Mouse (Mus musculus): ENCODE data around the gene Tenm4. TPM values are rescaled to one million over a fixed set of nuclear protein-coding genes. Genes with fewer than 3 reads are reported as not detected.

The Tenm4 gene
- total RNA-seq, 1 experiment = 38.9 TPM

DNA sequence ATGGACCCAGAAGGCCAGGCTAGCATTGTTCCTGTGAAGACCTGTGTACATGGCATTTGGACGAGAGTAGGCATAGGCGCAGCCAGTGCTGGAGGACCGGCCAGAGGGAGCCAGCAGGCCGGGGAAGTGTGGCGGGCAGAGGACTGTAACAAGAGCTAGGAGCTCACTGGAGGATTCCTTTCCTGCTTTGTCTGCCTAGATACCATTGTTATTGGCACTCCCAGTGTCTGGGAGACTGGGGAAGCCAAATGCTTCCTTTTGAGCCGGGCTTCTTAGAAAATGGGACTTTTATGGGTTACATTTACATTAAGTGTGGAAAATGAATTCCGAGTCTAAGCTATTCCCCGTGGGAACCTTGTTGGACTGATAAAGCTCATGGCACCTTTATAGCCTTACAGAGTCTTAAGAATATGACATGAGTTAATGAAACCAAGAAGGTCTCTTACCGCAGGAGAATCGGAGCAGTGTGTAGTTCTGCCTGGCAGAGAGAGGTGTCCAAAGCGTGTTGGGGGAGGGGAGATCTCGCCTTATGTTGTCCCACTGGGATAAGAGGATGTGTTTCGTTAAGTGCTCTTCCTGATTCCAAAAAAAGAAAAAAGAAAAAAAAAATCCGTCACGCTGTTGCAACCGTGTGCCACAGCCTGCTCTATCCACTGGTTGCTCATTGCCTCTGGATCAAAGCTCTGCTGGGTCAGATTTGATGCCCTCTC, 737.1 kb downstream of the Tenm4 start:
- no peak for DNase-seq (ENCODE audit: low read depth, low spot score)
- Histone ChIP-seq H3K9ac (ENCODE audit: insufficient read depth, low read depth, low read length, poor library complexity, severe bottlenecking) (no peak overlapping the region), H3K27ac (ENCODE audit: insufficient read depth, low read depth, low read length, poor library complexity, severe bottlenecking) (no peak overlapping the region), H3K4me1 (ENCODE audit: control insufficient read depth in 2 of 2, insufficient read depth in 2 of 2, low read length in 2 of 2, poor library complexity in 1 of 2) (peaks cover 0 to 8% of the 10 kb centered on the region in 2 experiments; a peak in 2 of 4 replicates), H3K9me3 (ENCODE audit: control insufficient read depth, insufficient read depth, low read depth, low read length) (no peaks in the 10 kb centered on the region), H3K4me3 (ENCODE audit: insufficient read depth in 1 of 2, low read depth in 1 of 2, low read length in 2 of 2, poor library complexity in 1 of 2, severe bottlenecking in 1 of 2) (no peak overlapping the region), H3K36me3 (ENCODE audit: control insufficient read depth, insufficient read depth, low read length, poor library complexity, severe bottlenecking) (peaks cover 4% of the 10 kb centered on the region; the same call in 1 of the 2 replicates)
- in situ Hi-C loops (cut with MboI; ENCODE audit: low sequenced_read_pairs in 2 of 2, unreplicated experiment in 2 of 2) = loop anchor here (10.0 to 25.0 kb wide), 4 partner anchors 113 to 1046 kb away; no protein-coding TSS in a partner anchor
- TF ChIP-seq CHD2 (IDR thresholded peaks at IDR 0.05; ENCODE audit: low read depth, low read length) = no peak

DNA sequence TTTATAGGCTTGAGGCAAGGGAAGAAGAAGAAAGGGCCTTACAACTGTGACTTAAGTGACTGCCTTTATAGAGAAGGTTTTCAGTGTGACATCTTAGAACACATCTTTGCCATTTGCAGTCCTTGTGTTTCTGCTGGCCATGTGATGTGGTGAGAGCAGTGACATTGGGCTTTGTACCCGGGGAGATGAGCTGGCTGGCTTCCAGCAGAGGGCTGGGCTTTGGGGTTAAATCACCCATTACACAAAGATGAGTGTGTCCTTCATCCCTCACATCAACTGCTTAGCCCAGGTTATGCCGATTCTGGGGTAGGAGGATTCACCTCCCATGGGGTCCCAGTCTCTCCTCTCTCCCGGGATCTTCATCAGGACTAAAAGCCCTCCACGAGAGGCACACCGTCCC, 738.8 kb downstream of the Tenm4 start:
- no peak overlapping the region for H3K27ac ChIP-seq (ENCODE audit: insufficient read depth, low read depth, low read length, poor library complexity, severe bottlenecking)
- TF ChIP-seq ZNF384 (IDR thresholded peaks at IDR 0.05; ENCODE audit: low read depth, low read length) = no peak
- TF ChIP-seq CHD2 (IDR thresholded peaks at IDR 0.05; ENCODE audit: low read depth, low read length) = no peak
- no peak for TF ChIP-seq MAFK (IDR thresholded peaks at IDR 0.05; ENCODE audit: insufficient read depth, low read depth, low read length)
- in situ Hi-C loops (cut with MboI; ENCODE audit: low sequenced_read_pairs in 2 of 2, unreplicated experiment in 2 of 2) = loop anchor here (10.0 to 25.0 kb wide), 4 partner anchors 115 to 1048 kb away; no protein-coding TSS in a partner anchor
- H3K9ac ChIP-seq (ENCODE audit: insufficient read depth, low read depth, low read length, poor library complexity, severe bottlenecking) = no peak overlapping the region
- no peak overlapping the region for H3K4me3 ChIP-seq (ENCODE audit: insufficient read depth in 1 of 2, low read depth in 1 of 2, low read length in 2 of 2, poor library complexity in 1 of 2, severe bottlenecking in 1 of 2)
- peaks cover 4% of the 10 kb centered on the region; the same call in 1 of the 2 replicates for H3K36me3 ChIP-seq (ENCODE audit: control insufficient read depth, insufficient read depth, low read length, poor library complexity, severe bottlenecking)
- H3K9me3 ChIP-seq (ENCODE audit: control insufficient read depth, insufficient read depth, low read depth, low read length) = no peaks in the 10 kb centered on the region
- no peak for DNase-seq (ENCODE audit: low read depth, low spot score)
- peaks cover 0 to 6% of the 10 kb centered on the region in 2 experiments; a peak in 2 of 4 replicates for H3K4me1 ChIP-seq (ENCODE audit: control insufficient read depth in 2 of 2, insufficient read depth in 2 of 2, low read length in 2 of 2, poor library complexity in 1 of 2)

- in situ Hi-C loops (cut with MboI; ENCODE audit: low sequenced_read_pairs in 2 of 2, unreplicated experiment in 2 of 2) = loop anchor here in 1 of 2 experiments (25.0 kb wide), 3 partner anchors 398 to 1048 kb away; no protein-coding TSS in a partner anchor
- no peak for DNase-seq (ENCODE audit: low read depth, low spot score)
- H3K27ac ChIP-seq (ENCODE audit: insufficient read depth, low read depth, low read length, poor library complexity, severe bottlenecking) = no peak overlapping the region
- H3K9ac ChIP-seq (ENCODE audit: insufficient read depth, low read depth, low read length, poor library complexity, severe bottlenecking) = no peak overlapping the region
- TF ChIP-seq ZNF384 (IDR thresholded peaks at IDR 0.05; ENCODE audit: low read depth, low read length) (no peak), MAFK (IDR thresholded peaks at IDR 0.05; ENCODE audit: insufficient read depth, low read depth, low read length) (no peak), CHD2 (IDR thresholded peaks at IDR 0.05; ENCODE audit: low read depth, low read length) (no peak), ZC3H11A (IDR thresholded peaks at IDR 0.05; ENCODE audit: borderline replicate concordance, low read depth, low read length) (no peak), HCFC1 (IDR thresholded peaks at IDR 0.05; ENCODE audit: borderline replicate concordance, insufficient read depth, low read length) (no peak)
- peaks cover 0 to 6% of the 10 kb centered on the region in 2 experiments; a peak in 2 of 4 replicates for H3K4me1 ChIP-seq (ENCODE audit: control insufficient read depth in 2 of 2, insufficient read depth in 2 of 2, low read length in 2 of 2, poor library complexity in 1 of 2)
- H3K9me3 ChIP-seq (ENCODE audit: control insufficient read depth, insufficient read depth, low read depth, low read length) = no peaks in the 10 kb centered on the region
- no peak overlapping the region for H3K4me3 ChIP-seq (ENCODE audit: insufficient read depth in 1 of 2, low read depth in 1 of 2, low read length in 2 of 2, poor library complexity in 1 of 2, severe bottlenecking in 1 of 2)
- H3K36me3 ChIP-seq (ENCODE audit: control insufficient read depth, insufficient read depth, low read length, poor library complexity, severe bottlenecking) = peaks cover 4% of the 10 kb centered on the region; the same call in 1 of the 2 replicates
Observed at GRCm38 (mm10) chr7:96910310-96910960, 739.4 kb downstream of the Tenm4 start.

DNA sequence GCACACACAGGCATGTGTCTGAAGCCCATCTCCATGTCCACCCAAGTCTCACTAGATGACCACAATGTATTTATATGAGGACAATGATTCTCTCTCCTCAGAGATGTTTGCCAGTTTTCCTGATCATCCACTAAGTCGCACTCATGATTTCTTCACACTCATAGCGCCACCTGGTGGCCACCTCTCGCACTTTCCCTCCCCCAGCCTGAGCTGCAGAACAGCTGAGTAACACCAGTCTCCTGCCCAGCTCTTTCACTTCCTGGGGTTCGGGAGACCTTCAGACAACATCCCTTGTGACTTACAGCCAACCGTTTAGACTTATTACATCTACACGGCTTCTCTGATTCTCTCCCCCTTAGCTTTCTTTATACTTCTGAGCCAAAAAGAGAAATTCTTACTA, 743.0 kb downstream of the Tenm4 start:
- Histone ChIP-seq H3K4me1 (ENCODE audit: control insufficient read depth in 2 of 2, insufficient read depth in 2 of 2, low read length in 2 of 2, poor library complexity in 1 of 2) (no peaks in the 10 kb centered on the region), H3K27ac (ENCODE audit: insufficient read depth, low read depth, low read length, poor library complexity, severe bottlenecking) (no peak overlapping the region), H3K9me3 (ENCODE audit: control insufficient read depth, insufficient read depth, low read depth, low read length) (no peaks in the 10 kb centered on the region), H3K36me3 (ENCODE audit: control insufficient read depth, insufficient read depth, low read length, poor library complexity, severe bottlenecking) (no peaks in the 10 kb centered on the region), H3K9ac (ENCODE audit: insufficient read depth, low read depth, low read length, poor library complexity, severe bottlenecking) (no peak overlapping the region), H3K4me3 (ENCODE audit: insufficient read depth in 1 of 2, low read depth in 1 of 2, low read length in 2 of 2, poor library complexity in 1 of 2, severe bottlenecking in 1 of 2) (no peak overlapping the region)
- in situ Hi-C loops (cut with MboI; ENCODE audit: low sequenced_read_pairs in 2 of 2, unreplicated experiment in 2 of 2) = loop anchor here in 1 of 2 experiments (25.0 kb wide), 3 partner anchors 402 to 1052 kb away; no protein-coding TSS in a partner anchor
- DNase-seq (ENCODE audit: low read depth, low spot score) = no peak
- TF ChIP-seq ZC3H11A (IDR thresholded peaks at IDR 0.05; ENCODE audit: borderline replicate concordance, low read depth, low read length) = peak; percentile 92
- no peak for TF ChIP-seq MAFK (IDR thresholded peaks at IDR 0.05; ENCODE audit: insufficient read depth, low read depth, low read length)
